Mouse (Mus musculus): ENCODE results near the gene Atp1a1.
A peak's percentile ranks its signal among the peaks of the same experiment; 100 is the strongest.

The Atp1a1 gene

GRCm38 (mm10) chr3:101604550-101605223 lies at the start of gene Atp1a1:
Atp1a1 (minus strand) TSS chr3:101604684.
- DNase-seq (ENCODE audit: low read depth) = peak; percentile 97

GRCm38 (mm10) chr3:101653446-101653845 lies 49.0 kb upstream of the Atp1a1 start:
- DNase-seq (ENCODE audit: low read depth) = no peak

- DNase-seq (ENCODE audit: low read depth) = no peak
Measured at GRCm38 (mm10) chr3:101652967-101653366, 48.5 kb upstream of the Atp1a1 start.

DNA sequence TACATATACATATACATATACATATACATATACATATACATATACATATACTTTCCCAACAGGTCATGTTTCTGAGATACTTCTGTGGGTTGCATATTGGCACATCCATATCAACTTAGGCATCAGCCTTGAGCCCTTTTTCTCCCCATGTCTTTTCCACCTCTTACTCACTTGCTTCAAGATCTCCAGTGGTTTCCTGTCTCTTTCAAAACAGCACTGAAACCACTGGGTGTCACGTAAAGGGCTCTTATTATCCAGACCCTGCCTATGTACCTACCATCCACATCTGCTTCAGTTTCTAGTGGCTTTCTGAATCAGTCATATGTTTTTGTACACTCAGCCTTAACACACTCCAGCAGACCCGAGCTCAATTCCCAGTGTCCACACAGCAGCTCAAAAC lies 45.8 kb upstream of the Atp1a1 start:
- peak; percentile 88 for DNase-seq (ENCODE audit: low read depth)

GRCm38 (mm10) chr3:101649271-101649670 lies 44.8 kb upstream of the Atp1a1 start:
- peak; percentile 33 for DNase-seq (ENCODE audit: low read depth)

GRCm38 (mm10) chr3:101648096-101648793 lies 43.8 kb upstream of the Atp1a1 start:
- DNase-seq (ENCODE audit: low read depth) = peak; percentile 70

- no peak for DNase-seq (ENCODE audit: low read depth)
Measured at GRCm38 (mm10) chr3:101646806-101647205, 42.3 kb upstream of the Atp1a1 start.

DNA sequence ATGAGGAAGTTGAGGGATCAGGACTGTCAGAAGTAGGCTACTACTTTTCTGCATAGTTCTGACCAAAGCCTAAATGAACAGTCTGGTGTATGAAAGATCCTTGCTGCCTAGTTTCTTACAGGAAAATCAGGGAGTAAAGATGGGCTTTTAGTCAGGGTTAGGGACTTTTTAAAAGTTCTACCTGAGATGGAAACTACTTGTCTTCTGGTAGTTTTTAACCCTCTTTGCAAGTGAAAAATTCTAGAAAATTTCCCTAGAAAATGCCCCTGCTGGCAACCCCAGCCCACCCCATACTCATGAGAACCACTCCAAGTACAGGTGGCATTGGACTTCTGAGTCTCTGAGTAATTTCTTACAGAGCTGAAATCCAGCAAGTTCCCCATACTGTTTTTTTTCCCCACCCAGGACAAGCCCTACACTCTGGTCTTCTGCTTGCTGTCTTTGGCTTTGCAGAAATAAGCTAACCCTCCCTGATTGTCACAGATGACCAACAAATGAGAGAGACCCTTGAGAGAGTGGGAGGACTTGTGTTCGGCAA lies 41.2 kb upstream of the Atp1a1 start:
- DNase-seq (ENCODE audit: low read depth) = no peak

GRCm38 (mm10) chr3:101644062-101644802 lies 39.7 kb upstream of the Atp1a1 start:
- no peak for DNase-seq (ENCODE audit: low read depth)

DNA sequence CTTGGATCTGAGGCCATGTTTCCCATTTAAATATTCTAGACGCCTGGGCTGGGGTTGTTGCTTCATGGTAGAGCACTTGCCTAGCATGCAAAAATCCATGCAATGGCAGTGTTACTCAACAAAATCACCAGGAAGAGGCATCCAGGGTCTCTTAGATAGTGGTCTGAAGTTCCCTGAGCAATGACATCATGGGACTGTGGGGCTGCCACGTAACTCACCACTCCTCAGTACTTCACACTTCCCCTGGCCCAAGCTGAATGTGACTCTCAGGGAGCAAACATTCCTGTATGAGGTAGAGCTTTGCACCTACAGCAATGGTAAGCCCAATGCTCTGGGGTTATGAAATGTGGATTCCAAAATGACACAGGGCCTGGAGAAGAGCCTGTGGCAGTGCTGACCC lies 38.8 kb upstream of the Atp1a1 start:
- no peak for DNase-seq (ENCODE audit: low read depth)

DNA sequence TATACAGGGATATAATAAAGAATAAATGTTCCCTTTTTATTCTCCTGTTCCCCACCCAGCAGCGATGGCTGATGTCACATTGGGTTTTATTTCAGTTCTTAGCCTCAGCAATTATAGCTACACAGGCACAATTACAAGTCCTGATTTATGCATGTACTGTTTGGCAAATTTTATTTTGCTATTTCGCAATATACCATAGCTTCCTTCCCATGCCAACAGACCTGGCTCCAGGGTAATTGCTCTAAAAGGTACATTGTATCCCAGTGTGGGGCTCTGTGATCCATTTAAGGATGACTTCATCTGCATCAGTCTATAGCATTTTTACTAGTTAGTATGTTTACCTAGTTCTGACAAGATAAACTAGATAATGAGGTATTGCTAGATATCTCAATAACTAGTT lies 33.7 kb upstream of the Atp1a1 start:
- DNase-seq (ENCODE audit: low read depth) = no peak

GRCm38 (mm10) chr3:101636510-101636909 lies 32.0 kb upstream of the Atp1a1 start:
- DNase-seq (ENCODE audit: low read depth) = no peak

DNA sequence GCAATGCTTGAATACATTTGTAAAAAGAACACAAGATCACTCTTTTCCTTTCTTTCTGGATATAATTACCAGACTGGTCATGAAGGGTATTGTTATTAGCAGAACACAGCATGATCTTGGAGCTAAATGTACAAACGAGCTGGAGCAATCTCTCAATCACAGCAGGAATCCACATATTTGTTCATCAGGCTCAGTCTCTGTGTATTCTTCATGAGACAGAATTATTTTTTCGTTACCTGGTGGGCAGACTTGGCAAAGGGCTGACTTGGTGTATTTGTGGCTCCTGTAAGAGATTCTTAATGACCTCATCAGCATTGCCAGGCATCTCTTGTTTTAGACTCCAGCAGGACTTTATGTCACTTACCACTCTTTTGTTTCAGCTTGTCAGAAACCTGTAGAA lies 31.6 kb upstream of the Atp1a1 start:
- DNase-seq (ENCODE audit: low read depth) = no peak

- DNase-seq (ENCODE audit: low read depth) = no peak
Measured at GRCm38 (mm10) chr3:101634141-101634900, 29.8 kb upstream of the Atp1a1 start.

DNA sequence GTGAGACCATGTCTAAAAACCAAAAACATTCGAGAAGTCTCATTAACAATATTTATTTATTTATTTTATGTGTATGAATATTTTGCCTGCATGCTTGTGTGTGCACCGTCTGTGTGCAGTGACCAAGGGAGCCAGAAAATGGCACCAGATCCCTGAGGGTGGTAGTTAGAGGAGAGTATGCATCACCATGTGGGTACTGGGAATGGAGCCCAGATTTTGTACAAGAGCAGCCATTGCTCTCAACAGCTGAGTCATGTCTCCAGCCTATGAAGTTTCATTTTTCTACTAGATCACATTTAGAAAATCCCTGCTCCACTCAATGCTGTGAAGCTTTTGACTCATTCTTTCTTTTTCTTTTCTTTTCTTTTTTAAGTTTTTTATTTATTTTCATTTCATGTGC lies 23.8 kb upstream of the Atp1a1 start:
- no peak for DNase-seq (ENCODE audit: low read depth)

DNA sequence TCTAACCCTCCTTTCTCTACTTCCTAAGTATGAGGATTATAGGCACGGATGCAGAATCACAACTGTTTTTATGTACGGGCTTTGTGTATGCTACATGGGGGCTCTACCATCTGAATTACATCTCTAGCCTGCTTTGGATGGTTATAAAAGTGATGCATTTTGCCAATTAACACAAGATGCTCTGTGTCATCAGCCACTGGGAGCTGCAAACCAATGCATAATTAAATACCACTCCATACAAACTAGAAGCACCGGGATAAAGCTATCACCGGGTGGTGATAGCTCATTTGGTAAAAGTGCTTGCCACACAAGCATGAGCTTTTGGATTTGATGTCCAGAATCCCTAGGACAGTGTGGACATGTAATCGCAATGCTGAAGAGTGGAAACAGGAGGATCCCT lies 19.8 kb upstream of the Atp1a1 start:
- no peak for DNase-seq (ENCODE audit: low read depth)

- DNase-seq (ENCODE audit: low read depth) = no peak
Measured at GRCm38 (mm10) chr3:101619017-101619416, 14.5 kb upstream of the Atp1a1 start.

GRCm38 (mm10) chr3:101618505-101618904 lies 14.0 kb upstream of the Atp1a1 start:
- no peak for DNase-seq (ENCODE audit: low read depth)

DNA sequence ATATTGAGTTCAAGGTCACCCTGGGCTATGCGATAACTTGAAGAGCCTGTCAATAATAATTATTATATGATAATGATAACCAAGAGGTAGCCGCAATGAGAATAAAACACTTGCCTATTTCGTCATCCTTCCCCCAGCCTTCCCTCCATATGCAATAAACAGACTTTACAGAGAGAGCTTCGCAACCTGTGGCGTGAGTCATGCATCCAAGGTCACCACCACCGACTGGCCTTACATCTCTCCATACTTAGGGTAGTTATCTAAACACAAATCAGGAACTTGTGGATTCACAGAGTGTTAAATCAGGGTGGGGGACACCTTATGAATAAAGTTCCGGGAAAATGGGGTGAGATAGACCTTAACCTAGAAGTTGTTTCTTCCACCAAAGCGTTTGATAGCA lies 13.0 kb upstream of the Atp1a1 start:
- DNase-seq (ENCODE audit: low read depth) = peak; percentile 95

DNA sequence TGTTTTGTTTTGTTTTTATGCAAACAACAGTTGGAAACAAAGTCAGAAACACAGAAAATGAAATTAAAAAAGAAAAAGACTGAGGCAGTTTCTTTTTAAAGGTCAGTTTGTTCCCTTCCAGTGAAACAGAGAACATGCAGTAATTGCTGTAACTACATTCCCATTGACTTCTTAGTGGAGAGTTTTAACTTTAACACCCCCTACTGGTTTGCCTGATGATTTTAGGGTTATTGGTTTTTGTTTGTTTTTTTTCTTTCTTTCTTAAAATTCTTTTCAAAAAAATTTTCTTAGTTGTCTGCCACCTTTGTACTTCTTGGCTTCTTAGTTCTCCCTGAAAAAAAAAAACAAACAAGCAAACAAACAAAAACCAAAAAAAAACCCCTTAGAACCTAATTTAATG lies 12.5 kb upstream of the Atp1a1 start:
- DNase-seq (ENCODE audit: low read depth) = peak; percentile 62

DNA sequence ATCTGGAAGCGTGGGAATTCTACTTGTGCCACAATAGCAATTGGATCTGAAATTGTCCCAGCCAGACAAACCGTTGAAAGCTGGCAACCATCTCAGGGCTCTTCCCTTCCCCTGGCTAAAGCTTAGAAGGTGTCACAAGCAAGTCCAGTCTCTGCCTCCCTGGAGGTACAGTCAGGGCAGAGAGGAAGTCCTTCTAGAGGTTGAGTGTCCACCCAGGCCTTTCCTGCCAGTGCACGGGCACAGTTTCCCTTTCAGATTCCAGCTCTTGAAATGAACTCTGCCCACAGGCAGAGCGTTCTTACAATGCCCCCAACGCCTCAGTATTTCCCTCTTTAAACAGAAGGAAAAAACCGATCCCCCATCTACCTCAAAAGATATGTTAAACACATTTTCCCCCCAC lies 11.4 kb upstream of the Atp1a1 start:
- DNase-seq (ENCODE audit: low read depth) = peak; percentile 42
